In the genomic region with DNA sequence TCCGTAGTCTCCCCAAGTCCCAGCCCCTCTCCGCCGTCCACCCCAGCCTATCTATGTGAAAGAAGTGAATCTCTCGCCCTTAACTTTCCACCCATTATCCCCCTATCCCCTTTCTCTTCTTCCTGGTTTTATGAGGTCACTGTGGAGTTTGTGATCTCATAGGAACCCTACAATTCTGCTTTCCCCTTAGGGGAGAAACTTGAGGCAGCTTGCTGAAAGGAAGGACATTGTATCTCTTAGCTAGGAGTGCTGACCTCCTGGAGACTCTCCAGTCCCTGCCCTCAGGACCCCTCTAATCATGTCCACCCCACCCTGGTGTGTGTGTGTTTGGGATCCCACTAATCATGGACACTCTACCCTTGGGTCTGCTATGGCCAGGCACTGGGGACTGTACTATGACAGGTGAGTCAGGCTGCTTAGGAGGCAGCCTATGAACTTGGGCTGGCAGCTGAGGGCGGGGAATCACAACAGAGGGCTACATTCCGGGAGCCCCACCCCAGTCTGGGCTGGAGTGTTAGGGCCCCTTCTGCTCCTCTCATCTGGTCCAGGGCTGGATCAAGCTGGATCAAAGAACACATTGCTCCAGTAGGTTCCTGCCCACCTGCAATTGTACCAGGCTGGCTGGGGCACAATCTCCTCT, we compare ENCODE assay signal across 8 mouse cellular contexts. TPM values are rescaled to one million over a fixed set of nuclear protein-coding genes. Genes with fewer than 3 reads are reported as not detected.
A peak's percentile ranks its signal among the peaks of the same experiment; 100 is the strongest.
DNase-seq lines count a peak whose midpoint lies in the region; ATAC-seq and TF ChIP-seq lines count a peak whose summit lies in the region.

No protein-coding gene starts in this region.

- no peak for TF ChIP-seq CTCF in bone marrow macrophage, adult 2 months (IDR thresholded peaks at IDR 0.05; ENCODE audit: low read depth, low read length)
- TF ChIP-seq CTCF in liver, postnatal 0 days (IDR thresholded peaks at IDR 0.05; ENCODE audit: low read depth) = no peak

- peak overlapping the region; percentile 80 for H3K4me2 ChIP-seq in intestine, embryonic 14.5 days (ENCODE audit: low read length)
- peak overlapping the region; percentile 85 for H3K4me2 ChIP-seq in liver, postnatal 0 days (ENCODE audit: low read depth, low read length)

- 18% methylated on average over 6 of the region's 6 CpGs for WGBS in intestine, embryonic 14.5 days
- 5% methylated on average over 6 of the region's 6 CpGs for WGBS in liver, postnatal 0 days (ENCODE audit: insufficient replicate concordance)

- peaks cover 26% of the 10 kb centered on the region for H3K4me1 ChIP-seq in bone marrow macrophage, adult 2 months (ENCODE audit: control insufficient read depth, insufficient read depth, low read length)
- H3K4me1 ChIP-seq in intestine, embryonic 14.5 days (replicated peaks; ENCODE audit: control insufficient read depth, insufficient read depth, low read length) = peaks cover 29% of the 10 kb centered on the region
- H3K4me1 ChIP-seq in liver, postnatal 0 days (ENCODE audit: insufficient read depth) = peaks cover 44% of the 10 kb centered on the region

- TF ChIP-seq POLR2A in bone marrow macrophage, adult 2 months (IDR thresholded peaks at IDR 0.05; ENCODE audit: borderline replicate concordance, low read depth, low read length) = no peak

- TF ChIP-seq EP300 in liver, postnatal 0 days (IDR thresholded peaks at IDR 0.05; ENCODE audit: low read depth) = no peak

- peak overlapping the region; percentile 95 for H3K4me3 ChIP-seq in bone marrow macrophage, adult 2 months (ENCODE audit: insufficient read depth, low read length)
- peak overlapping the region; percentile 94 for H3K4me3 ChIP-seq in intestine, embryonic 14.5 days (ENCODE audit: low read depth, low read length)
- H3K4me3 ChIP-seq in liver, postnatal 0 days (ENCODE audit: low read depth, low read length) = peak overlapping the region; percentile 96

- peak; percentile 96 for DNase-seq in heart, adult 11 months
- no peak for DNase-seq in heart, postnatal 4 days
- DNase-seq in intestine, embryonic 14.5 days (ENCODE audit: low spot score) = no peak
- no peak for DNase-seq in liver, postnatal 0 days
- DNase-seq in spleen, postnatal 36 days (ENCODE audit: low spot score in 2 of 2) = peak; percentile 45
- no peak for DNase-seq in embryo, embryonic 10.5 days (ENCODE audit: low spot score)
- DNase-seq in right cerebral cortex, postnatal 10 days (ENCODE audit: low spot score in 2 of 2) = no peak

- peak; percentile 13; the same call in 1 of the 2 replicates for ATAC-seq in intestine, embryonic 14.5 days (replicated peaks; ENCODE audit: low FRiP score, low TSS enrichment, low read depth)
- ATAC-seq in liver, postnatal 0 days = no peak

- H3K27me3 ChIP-seq in intestine, embryonic 14.5 days (replicated peaks; ENCODE audit: control insufficient read depth, insufficient read depth, low read length) = no peaks in the 10 kb centered on the region
- H3K27me3 ChIP-seq in liver, postnatal 0 days (ENCODE audit: insufficient read depth, low read length) = no peaks in the 10 kb centered on the region

- no peaks in the 10 kb centered on the region for H3K9me3 ChIP-seq in intestine, embryonic 14.5 days (ENCODE audit: control insufficient read depth, low read length)
- no peaks in the 10 kb centered on the region for H3K9me3 ChIP-seq in liver, postnatal 0 days (ENCODE audit: low read length)

- peaks cover 17% of the 10 kb centered on the region for H3K36me3 ChIP-seq in intestine, embryonic 14.5 days (ENCODE audit: control insufficient read depth, insufficient read depth, low read length)
- peaks cover 15% of the 10 kb centered on the region for H3K36me3 ChIP-seq in liver, postnatal 0 days (replicated peaks; ENCODE audit: insufficient read depth, low read length)

- peak overlapping the region; percentile 97 for H3K27ac ChIP-seq in bone marrow macrophage, adult 2 months (ENCODE audit: insufficient read depth, low read depth, low read length)
- peak overlapping the region; percentile 94 for H3K27ac ChIP-seq in intestine, embryonic 14.5 days (ENCODE audit: low read depth)
- H3K27ac ChIP-seq in liver, postnatal 0 days (ENCODE audit: low read depth) = peak overlapping the region; percentile 99

- H3K9ac ChIP-seq in intestine, embryonic 14.5 days (ENCODE audit: low read length) = peak overlapping the region; percentile 81
- H3K9ac ChIP-seq in liver, postnatal 0 days (replicated peaks) = peak overlapping the region; percentile 94

RNA-seq across cellular contexts. Expression of a gene that starts 1.1 kb away (rescaled TPM):
- 1 to 10 TPM; 4.8 to 6.6 TPM for total RNA-seq in heart, postnatal 4 days (2021)
- 37.5 and 42.1 TPM in 2 replicates for polyA plus RNA-seq in bone marrow macrophage, adult 2 months (2012; ENCODE audit: insufficient read depth, insufficient read length, missing spikeins)
- polyA plus RNA-seq in intestine, embryonic 14.5 days (2014; fragmentation: Nextera tagmentation; extraction: Ambion mirVana) = 9.2 and 10.1 TPM in 2 replicates
- polyA plus RNA-seq in liver, postnatal 0 days (2015; fragmentation: Nextera tagmentation; extraction: Ambion mirVana) = 2.4 and 2.6 TPM in 2 replicates

RNA-seq across cellular contexts. Expression of a gene that starts 1.1 kb away (rescaled TPM):
- total RNA-seq in heart, postnatal 4 days (2021) = 10 to 100 TPM; 19.2 to 21.6 TPM
- 209 and 221 TPM in 2 replicates for polyA plus RNA-seq in bone marrow macrophage, adult 2 months (2012; ENCODE audit: insufficient read depth, insufficient read length, missing spikeins)
- polyA plus RNA-seq in intestine, embryonic 14.5 days (2014; fragmentation: Nextera tagmentation; extraction: Ambion mirVana) = 31.2 and 35.3 TPM in 2 replicates
- 24.1 and 24.3 TPM in 2 replicates for polyA plus RNA-seq in liver, postnatal 0 days (2015; fragmentation: Nextera tagmentation; extraction: Ambion mirVana)

RNA-seq across cellular contexts. Expression of a gene that starts 1.2 kb away (rescaled TPM):
- total RNA-seq in heart, postnatal 4 days (2021) = under 1 TPM; 0.21 to 0.25 TPM
- not detected in 2 replicates for polyA plus RNA-seq in bone marrow macrophage, adult 2 months (2012; ENCODE audit: insufficient read depth, insufficient read length, missing spikeins)
- polyA plus RNA-seq in intestine, embryonic 14.5 days (2014; fragmentation: Nextera tagmentation; extraction: Ambion mirVana) = 0.11 and 0.28 TPM in 2 replicates
- not detected in 2 replicates for polyA plus RNA-seq in liver, postnatal 0 days (2015; fragmentation: Nextera tagmentation; extraction: Ambion mirVana)

RNA-seq across cellular contexts. Expression of a gene that starts 11.1 kb away (rescaled TPM):
- total RNA-seq in heart, postnatal 4 days (2021) = 1 to 10 TPM; 1.8 to 2.2 TPM
- 107 and 128 TPM in 2 replicates for polyA plus RNA-seq in bone marrow macrophage, adult 2 months (2012; ENCODE audit: insufficient read depth, insufficient read length, missing spikeins)
- 6.9 and 10.2 TPM in 2 replicates for polyA plus RNA-seq in intestine, embryonic 14.5 days (2014; fragmentation: Nextera tagmentation; extraction: Ambion mirVana)
- polyA plus RNA-seq in liver, postnatal 0 days (2015; fragmentation: Nextera tagmentation; extraction: Ambion mirVana) = 3.4 and 4.0 TPM in 2 replicates

RNA-seq across cellular contexts. Expression of a gene that starts 15.5 kb away (rescaled TPM):
- total RNA-seq in heart, postnatal 4 days (2021) = not detected
- not detected in 2 replicates for polyA plus RNA-seq in bone marrow macrophage, adult 2 months (2012; ENCODE audit: insufficient read depth, insufficient read length, missing spikeins)
- 0.08 TPM in 1 of 2 replicates, not detected in the other for polyA plus RNA-seq in intestine, embryonic 14.5 days (2014; fragmentation: Nextera tagmentation; extraction: Ambion mirVana)
- polyA plus RNA-seq in liver, postnatal 0 days (2015; fragmentation: Nextera tagmentation; extraction: Ambion mirVana) = 0.11 TPM in 1 of 2 replicates, not detected in the other

Comparison
In these comparisons a context has a peak if more than half of its experiments do, and no peak if none do; other contexts are left out.
1. DNase-seq: peak in heart, adult 11 months (single experiment) and spleen, postnatal 36 days (2 of 2); none in heart, postnatal 4 days (single experiment), intestine, embryonic 14.5 days (single experiment), liver, postnatal 0 days (single experiment), embryo, embryonic 10.5 days (single experiment) and right cerebral cortex, postnatal 10 days (0 of 2).
2. Peak in every context shown above with its lines, with median percentiles within 50 percentile points of each other: H3K27ac ChIP-seq and H3K4me3 ChIP-seq.